Mouse (Mus musculus) bone marrow, adult 2 months (tissue): ENCODE measurements around the gene Nanp.

Experiments
- CTCF ChIP-seq: fragments of 200-500 bp; IDR thresholded peaks from 2 replicates; pipeline ENCODE4 v1.5.1; 2011; ENCODE audit warnings: low read length, control low read depth; ENCODE audit not compliant: control insufficient read depth, insufficient read depth
- POLR2A ChIP-seq: fragments of 200-500 bp; IDR thresholded peaks from 2 replicates; pipeline ENCODE4 v1.6.1; 2011; ENCODE audit warnings: low read depth, mild to moderate bottlenecking, control low read depth, low read length, borderline replicate concordance; ENCODE audit not compliant: control insufficient read depth

DNA sequence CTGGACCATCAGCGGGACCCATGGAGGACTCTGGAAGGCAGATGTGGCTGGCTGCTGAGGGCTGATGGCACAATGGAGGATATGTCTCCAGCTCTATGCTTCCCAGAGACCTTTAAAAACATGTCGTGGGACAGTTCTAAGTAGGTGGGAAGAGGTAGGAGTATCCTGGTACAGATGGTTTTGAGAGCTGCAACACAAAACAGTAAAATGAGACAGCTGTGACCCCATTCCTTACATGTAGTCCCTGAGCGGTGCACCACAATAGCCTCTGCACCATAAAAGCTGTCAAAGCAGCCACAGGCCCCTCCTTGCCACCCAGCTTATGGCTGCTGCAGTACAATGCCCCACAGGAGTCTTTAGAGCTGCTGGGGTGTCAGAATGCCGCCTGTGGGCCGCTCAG lies 41.6 kb downstream of the Nanp start:
- no peak for TF ChIP-seq CTCF
- TF ChIP-seq POLR2A: no peak
